Comparison of ENCODE assay signal across 20 mouse cellular contexts in genomic region chr5:112744571-112744970, GRCm38 (mm10).
A peak's percentile ranks its signal among the peaks of the same experiment; 100 is the strongest.
DNase-seq lines count a peak whose midpoint lies in the region; ATAC-seq and TF ChIP-seq lines count a peak whose summit lies in the region.
"Had no signal": no experiment of that assay in that cellular context is flagged by ENCODE, and none has a peak within 500 bp of the region (broad histone marks: within the 10 kb centered on the region; RNA-seq: fewer than 3 reads in every experiment).

No protein-coding gene starts in this region.

- H3K27ac ChIP-seq in layer of hippocampus, adult 2 months = peak overlapping the region; percentile 89
- no peak overlapping the region for H3K27ac ChIP-seq in stomach, postnatal 0 days (replicated peaks)
- H3K27ac ChIP-seq: embryonic facial prominence, embryonic 15.5 days; forebrain, embryonic 10.5 days; forebrain, embryonic 15.5 days; hindbrain, embryonic 10.5 days; hindbrain, embryonic 15.5 days had no signal

- ATAC-seq in stomach, postnatal 0 days (ENCODE audit: low FRiP score, low TSS enrichment) = no peak
- ATAC-seq: forebrain, embryonic 15.5 days; inflammation-experienced regulatory T-cells, adult 6 months; intestine, postnatal 0 days had no signal

- WGBS in stomach, postnatal 0 days = 86% methylated on average over 11 of the region's 11 CpGs

- H3K36me3 ChIP-seq in stomach, postnatal 0 days (ENCODE audit: control insufficient read depth, insufficient read depth, low read length) = no peaks in the 10 kb centered on the region
- H3K36me3 ChIP-seq: embryonic facial prominence, embryonic 15.5 days; forebrain, embryonic 10.5 days; forebrain, embryonic 15.5 days; hindbrain, embryonic 10.5 days; hindbrain, embryonic 15.5 days had no signal

- no peak overlapping the region for H3K9ac ChIP-seq in stomach, postnatal 0 days (ENCODE audit: low read length)
- H3K9ac ChIP-seq: embryonic facial prominence, embryonic 15.5 days; forebrain, embryonic 15.5 days; heart, embryonic 12.5 days; hindbrain, embryonic 15.5 days had no signal

- H3K4me3 ChIP-seq in layer of hippocampus, adult 2 months = no peak overlapping the region
- H3K4me3 ChIP-seq in stomach, postnatal 0 days (ENCODE audit: low read depth, low read length) = no peak overlapping the region
- H3K4me3 ChIP-seq: embryonic facial prominence, embryonic 15.5 days; erythroblast, embryonic 14.5 days; forebrain, embryonic 10.5 days; forebrain, embryonic 15.5 days; heart, embryonic 12.5 days; hindbrain, embryonic 10.5 days; hindbrain, embryonic 15.5 days had no signal

- TF ChIP-seq CTCF in layer of hippocampus, adult 2 months (conservative IDR thresholded peaks at IDR 0.05) = no peak
- no peak for TF ChIP-seq CTCF in brain, embryonic 14.5 days (IDR thresholded peaks at IDR 0.05; ENCODE audit: borderline replicate concordance, extremely low read depth, insufficient read depth, insufficient read length)
- TF ChIP-seq CTCF in stomach, postnatal 0 days (IDR thresholded peaks at IDR 0.05; ENCODE audit: low read depth) = no peak

- TF ChIP-seq POLR2A in brain, embryonic 14.5 days (IDR thresholded peaks at IDR 0.05; ENCODE audit: borderline replicate concordance, extremely low read depth, insufficient read depth, insufficient read length, poor library complexity, severe bottlenecking) = no peak

- DNase-seq in cerebellum, adult 11-12 months = peak; percentile 56
- DNase-seq in cerebellum, postnatal 4 days (ENCODE audit: low spot score in 2 of 2) = no peak
- no peak for DNase-seq in layer of hippocampus, adult 2 months (ENCODE audit: low spot score in 2 of 2)
- no peak for DNase-seq in layer of hippocampus, postnatal 36 days
- DNase-seq in brain, embryonic 14.5 days (ENCODE audit: low read depth) = peak; percentile 73
- peak; percentile 68 for DNase-seq in cerebellum, adult 9-10 months
- DNase-seq in kidney, adult 18-20 months = no peak
- DNase-seq in stomach, postnatal 0 days (ENCODE audit: low spot score) = no peak
- DNase-seq: adrenal gland, postnatal 10 days; embryo, embryonic 11 days; gastrocnemius, postnatal 25 days had no signal

- no peaks in the 10 kb centered on the region for H3K9me3 ChIP-seq in stomach, postnatal 0 days (ENCODE audit: control insufficient read depth, low read length)
- H3K9me3 ChIP-seq: embryonic facial prominence, embryonic 15.5 days; forebrain, embryonic 15.5 days; hindbrain, embryonic 10.5 days; hindbrain, embryonic 15.5 days had no signal

- no peak for TF ChIP-seq EP300 in stomach, postnatal 0 days (optimal IDR thresholded peaks at IDR 0.05)

- no peaks in the 10 kb centered on the region for H3K27me3 ChIP-seq in stomach, postnatal 0 days (ENCODE audit: control insufficient read depth, insufficient read depth, low read length)
- H3K27me3 ChIP-seq: embryonic facial prominence, embryonic 15.5 days; forebrain, embryonic 15.5 days; heart, embryonic 12.5 days; hindbrain, embryonic 15.5 days had no signal

- H3K4me2 ChIP-seq in stomach, postnatal 0 days (replicated peaks; ENCODE audit: low read depth) = no peak overlapping the region
- H3K4me2 ChIP-seq: embryonic facial prominence, embryonic 15.5 days; forebrain, embryonic 15.5 days; heart, embryonic 12.5 days; hindbrain, embryonic 15.5 days had no signal

- no peaks in the 10 kb centered on the region for H3K4me1 ChIP-seq in stomach, postnatal 0 days (replicated peaks; ENCODE audit: control insufficient read depth, insufficient read depth)
- H3K4me1 ChIP-seq: embryonic facial prominence, embryonic 15.5 days; heart, embryonic 12.5 days had no signal

Comparison
In these comparisons a context has a peak if more than half of its experiments do, and no peak if none do; other contexts are left out.
1. DNase-seq: peak in cerebellum, adult 11-12 months (single experiment), brain, embryonic 14.5 days (single experiment) and cerebellum, adult 9-10 months (single experiment); none in cerebellum, postnatal 4 days (0 of 2), layer of hippocampus, adult 2 months (0 of 2), layer of hippocampus, postnatal 36 days (0 of 2), kidney, adult 18-20 months (single experiment) and stomach, postnatal 0 days (single experiment).